Mouse (Mus musculus) retina, adult 2 months (tissue): Measurements from ENCODE around the gene Gm10401.
"Not testable (repeated sequence)": the region's sequence is repeated elsewhere in the genome, so short reads cannot be mapped to it uniquely, and the experiment has no call there.

Experiments used
- DNase-seq: peaks from one replicate; pipeline ENCODE4 v3.0.0-alpha.2; 2012; ENCODE audit warnings: low read depth, low spot score

The Gm10401 gene

GRCm38 (mm10) chr5:115118961-115119570, 21.0 kb upstream of the Gm10401 start, which contains the start of gene Acads:
TSS of gene Acads (minus strand) at chr5:115119346.
- peak; percentile 32 for DNase-seq

- no peak for DNase-seq
These were observed 19.4 kb upstream of the Gm10401 start for GRCm38 (mm10) chr5:115117467-115117866.

GRCm38 (mm10) chr5:115116426-115116825, 18.3 kb upstream of the Gm10401 start:
- DNase-seq: no peak

- no peak for DNase-seq
These were observed 16.4 kb upstream of the Gm10401 start for GRCm38 (mm10) chr5:115114501-115114900.

GRCm38 (mm10) chr5:115113244-115113643, 15.1 kb upstream of the Gm10401 start:
- no peak for DNase-seq

- DNase-seq: no peak
These were observed 13.1 kb upstream of the Gm10401 start for GRCm38 (mm10) chr5:115111156-115111555.

- DNase-seq: not testable (repeated sequence)
These were observed 5.2 kb upstream of the Gm10401 start for GRCm38 (mm10) chr5:115103253-115103652.

GRCm38 (mm10) chr5:115102231-115102630, 4.1 kb upstream of the Gm10401 start:
- DNase-seq: no peak

- no peak for DNase-seq
These were observed 2.4 kb upstream of the Gm10401 start for GRCm38 (mm10) chr5:115100473-115100872.

- DNase-seq: no peak
These were observed 1.9 kb upstream of the Gm10401 start for GRCm38 (mm10) chr5:115099991-115100390.

GRCm38 (mm10) chr5:115099530-115099929, 1.4 kb upstream of the Gm10401 start:
- DNase-seq: no peak

GRCm38 (mm10) chr5:115091776-115092175, 6.3 kb downstream of the Gm10401 start:
- no peak for DNase-seq

- DNase-seq: no peak
These were observed 7.1 kb downstream of the Gm10401 start for GRCm38 (mm10) chr5:115091015-115091414.

GRCm38 (mm10) chr5:115089592-115090268, 8.4 kb downstream of the Gm10401 start:
- no peak for DNase-seq

GRCm38 (mm10) chr5:115085675-115086074, 12.4 kb downstream of the Gm10401 start:
- no peak for DNase-seq

- DNase-seq: no peak
These were observed 14.6 kb downstream of the Gm10401 start for GRCm38 (mm10) chr5:115083492-115083891.

GRCm38 (mm10) chr5:115081636-115082035, 16.5 kb downstream of the Gm10401 start:
- DNase-seq: no peak

GRCm38 (mm10) chr5:115076144-115076901, 21.8 kb downstream of the Gm10401 start:
- peak; percentile 20 for DNase-seq

GRCm38 (mm10) chr5:115074749-115075148, 23.3 kb downstream of the Gm10401 start:
- no peak for DNase-seq

- DNase-seq: not testable (repeated sequence)
These were observed 24.8 kb downstream of the Gm10401 start for GRCm38 (mm10) chr5:115073306-115073705.

- no peak for DNase-seq
These were observed 26.0 kb downstream of the Gm10401 start for GRCm38 (mm10) chr5:115072143-115072542.

- DNase-seq: no peak
These were observed 26.8 kb downstream of the Gm10401 start for GRCm38 (mm10) chr5:115071096-115071901.
